Mouse (Mus musculus) ovary, postnatal 14 days (tissue): ENCODE measurements at regions not wholly inside any gene's neighbourhood (a gene's known extent, or its start where the extent isn't known, plus 50 kb on each side); places are given as distances from the start of the nearest gene placed in this dataset.

Experiments used
- DNase-seq: peaks from one replicate; pipeline ENCODE4 v3.0.0; 2022; ENCODE audit warnings: low spot score

GRCm38 (mm10) chr15:96124397-96124796, 162.9 kb upstream of the Arid2 start:
- no peak for DNase-seq

- no peak for DNase-seq
Measured at GRCm38 (mm10) chr15:96129699-96130098, 157.6 kb upstream of the Arid2 start.

- no peak for DNase-seq
Measured at GRCm38 (mm10) chr15:96130531-96130930, 156.8 kb upstream of the Arid2 start.

- no peak for DNase-seq
Measured at GRCm38 (mm10) chr15:96131582-96132091, 155.7 kb upstream of the Arid2 start.

GRCm38 (mm10) chr15:96132636-96133035, 154.7 kb upstream of the Arid2 start:
- no peak for DNase-seq

- no peak for DNase-seq
Measured at GRCm38 (mm10) chr15:96135250-96135731, 152.0 kb upstream of the Arid2 start.

GRCm38 (mm10) chr15:96135816-96136215, 151.5 kb upstream of the Arid2 start:
- no peak for DNase-seq

GRCm38 (mm10) chr15:96137534-96137933, 149.8 kb upstream of the Arid2 start:
- DNase-seq = no peak

GRCm38 (mm10) chr15:96137945-96138344, 149.4 kb upstream of the Arid2 start:
- DNase-seq = no peak

- no peak for DNase-seq
Measured at GRCm38 (mm10) chr15:96153489-96153888, 133.8 kb upstream of the Arid2 start.

GRCm38 (mm10) chr15:96158321-96158720, 129.0 kb upstream of the Arid2 start:
- no peak for DNase-seq

GRCm38 (mm10) chr15:96164771-96165431, 122.4 kb upstream of the Arid2 start:
- no peak for DNase-seq

GRCm38 (mm10) chr15:96167256-96167655, 120.1 kb upstream of the Arid2 start:
- DNase-seq = no peak

- no peak for DNase-seq
Measured at GRCm38 (mm10) chr15:96169726-96170467, 117.4 kb upstream of the Arid2 start.

- DNase-seq = peak; percentile 4
Measured at GRCm38 (mm10) chr15:96170986-96171769, 116.1 kb upstream of the Arid2 start.

GRCm38 (mm10) chr15:96177911-96178310, 109.4 kb upstream of the Arid2 start:
- no peak for DNase-seq

GRCm38 (mm10) chr15:96178374-96179109, 108.8 kb upstream of the Arid2 start:
- DNase-seq = no peak

GRCm38 (mm10) chr15:96179511-96179910, 107.8 kb upstream of the Arid2 start:
- DNase-seq = no peak

GRCm38 (mm10) chr15:96180036-96180435, 107.3 kb upstream of the Arid2 start:
- no peak for DNase-seq

- DNase-seq = no peak
Measured at GRCm38 (mm10) chr15:96180977-96181376, 106.3 kb upstream of the Arid2 start.

GRCm38 (mm10) chr15:96182313-96182712, 105.0 kb upstream of the Arid2 start:
- no peak for DNase-seq

GRCm38 (mm10) chr15:96183069-96183468, 104.2 kb upstream of the Arid2 start:
- DNase-seq = no peak
